27 mouse cellular contexts compared by ENCODE assay signal in genomic region chr16:60392961-60393360, GRCm38 (mm10).
A peak's percentile ranks its signal among the peaks of the same experiment; 100 is the strongest.
DNase-seq lines count a peak whose midpoint lies in the region; ATAC-seq and TF ChIP-seq lines count a peak whose summit lies in the region.
"Had no signal": no experiment of that assay in that cellular context is flagged by ENCODE, and none has a peak within 500 bp of the region (broad histone marks: within the 10 kb centered on the region; RNA-seq: fewer than 3 reads in every experiment).

No protein-coding gene starts in this region.

- H3K4me1 ChIP-seq in forebrain, embryonic 11.5 days (replicated peaks; ENCODE audit: control insufficient read depth, insufficient read depth, low read length), result no peaks in the 10 kb centered on the region
- H3K4me1 ChIP-seq in forebrain, postnatal 0 days (ENCODE audit: insufficient read depth), result no peaks in the 10 kb centered on the region
- no peaks in the 10 kb centered on the region for H3K4me1 ChIP-seq in hindbrain, embryonic 11.5 days (replicated peaks; ENCODE audit: control insufficient read depth, insufficient read depth, low read length)
- no peaks in the 10 kb centered on the region for H3K4me1 ChIP-seq in hindbrain, embryonic 16.5 days (ENCODE audit: control insufficient read depth, insufficient read depth, low read depth, low read length)
- no peaks in the 10 kb centered on the region for H3K4me1 ChIP-seq in midbrain, embryonic 12.5 days
- H3K4me1 ChIP-seq in midbrain, embryonic 15.5 days, result no peaks in the 10 kb centered on the region
- H3K4me1 ChIP-seq in neural tube, embryonic 11.5 days (ENCODE audit: control insufficient read depth, insufficient read depth, low read length), result no peaks in the 10 kb centered on the region
- no peaks in the 10 kb centered on the region for H3K4me1 ChIP-seq in neural tube, embryonic 15.5 days
- H3K4me1 ChIP-seq: embryonic facial prominence, embryonic 12.5 days; embryonic facial prominence, embryonic 15.5 days; hindbrain, embryonic 15.5 days; intestine, embryonic 15.5 days had no signal

- no peak overlapping the region for H3K27ac ChIP-seq in forebrain, embryonic 11.5 days (ENCODE audit: low read depth, low read length)
- no peak overlapping the region for H3K27ac ChIP-seq in forebrain, postnatal 0 days (ENCODE audit: low read depth, low read length)
- H3K27ac ChIP-seq in hindbrain, embryonic 11.5 days (ENCODE audit: low read depth, low read length), result no peak overlapping the region
- no peak overlapping the region for H3K27ac ChIP-seq in hindbrain, embryonic 16.5 days (ENCODE audit: low read depth, low read length)
- H3K27ac ChIP-seq in midbrain, embryonic 12.5 days (replicated peaks), result no peak overlapping the region
- no peak overlapping the region for H3K27ac ChIP-seq in midbrain, embryonic 15.5 days
- no peak overlapping the region for H3K27ac ChIP-seq in neural tube, embryonic 11.5 days (ENCODE audit: low read depth, low read length)
- H3K27ac ChIP-seq in neural tube, embryonic 15.5 days (replicated peaks), result no peak overlapping the region
- H3K27ac ChIP-seq: embryonic facial prominence, embryonic 12.5 days; embryonic facial prominence, embryonic 15.5 days; gastrocnemius, adult 2 months; hindbrain, embryonic 15.5 days; intestine, embryonic 15.5 days had no signal

- no peak for TF ChIP-seq CTCF in forebrain, postnatal 0 days (IDR thresholded peaks at IDR 0.05; ENCODE audit: low read depth)

- no peaks in the 10 kb centered on the region for H3K9me3 ChIP-seq in forebrain, embryonic 11.5 days (ENCODE audit: control insufficient read depth, low read length)
- H3K9me3 ChIP-seq in forebrain, postnatal 0 days (ENCODE audit: low read length), result no peaks in the 10 kb centered on the region
- no peaks in the 10 kb centered on the region for H3K9me3 ChIP-seq in hindbrain, embryonic 11.5 days (ENCODE audit: control insufficient read depth, low read length)
- no peaks in the 10 kb centered on the region for H3K9me3 ChIP-seq in hindbrain, embryonic 16.5 days (ENCODE audit: control insufficient read depth, low read length)
- H3K9me3 ChIP-seq in midbrain, embryonic 12.5 days, result no peaks in the 10 kb centered on the region
- no peaks in the 10 kb centered on the region for H3K9me3 ChIP-seq in midbrain, embryonic 15.5 days
- no peaks in the 10 kb centered on the region for H3K9me3 ChIP-seq in neural tube, embryonic 11.5 days (ENCODE audit: control insufficient read depth, low read length)
- H3K9me3 ChIP-seq in neural tube, embryonic 15.5 days (replicated peaks), result no peaks in the 10 kb centered on the region
- H3K9me3 ChIP-seq: embryonic facial prominence, embryonic 12.5 days; embryonic facial prominence, embryonic 15.5 days; G1E; hindbrain, embryonic 15.5 days; intestine, embryonic 15.5 days had no signal

- H3K36me3 ChIP-seq in forebrain, embryonic 11.5 days (ENCODE audit: control insufficient read depth, insufficient read depth, low read length), result no peaks in the 10 kb centered on the region
- no peaks in the 10 kb centered on the region for H3K36me3 ChIP-seq in forebrain, postnatal 0 days (ENCODE audit: insufficient read depth)
- no peaks in the 10 kb centered on the region for H3K36me3 ChIP-seq in hindbrain, embryonic 11.5 days (ENCODE audit: control insufficient read depth, insufficient read depth, low read length)
- no peaks in the 10 kb centered on the region for H3K36me3 ChIP-seq in hindbrain, embryonic 16.5 days (ENCODE audit: control insufficient read depth, insufficient read depth, low read length)
- no peaks in the 10 kb centered on the region for H3K36me3 ChIP-seq in midbrain, embryonic 12.5 days
- no peaks in the 10 kb centered on the region for H3K36me3 ChIP-seq in midbrain, embryonic 15.5 days (replicated peaks)
- no peaks in the 10 kb centered on the region for H3K36me3 ChIP-seq in neural tube, embryonic 11.5 days (ENCODE audit: control insufficient read depth, insufficient read depth, low read length)
- no peaks in the 10 kb centered on the region for H3K36me3 ChIP-seq in neural tube, embryonic 15.5 days
- H3K36me3 ChIP-seq: embryonic facial prominence, embryonic 12.5 days; embryonic facial prominence, embryonic 15.5 days; G1E; hindbrain, embryonic 15.5 days; intestine, embryonic 15.5 days had no signal

- H3K4me2 ChIP-seq in forebrain, embryonic 11.5 days (ENCODE audit: low read depth, low read length, severe bottlenecking), result no peak overlapping the region
- H3K4me2 ChIP-seq in forebrain, postnatal 0 days (ENCODE audit: low read depth), result no peak overlapping the region
- no peak overlapping the region for H3K4me2 ChIP-seq in hindbrain, embryonic 11.5 days (replicated peaks; ENCODE audit: low read depth, low read length)
- H3K4me2 ChIP-seq in hindbrain, embryonic 16.5 days (ENCODE audit: low read length), result no peak overlapping the region
- no peak overlapping the region for H3K4me2 ChIP-seq in midbrain, embryonic 12.5 days (replicated peaks)
- no peak overlapping the region for H3K4me2 ChIP-seq in midbrain, embryonic 15.5 days
- H3K4me2 ChIP-seq in neural tube, embryonic 11.5 days (ENCODE audit: low read depth), result no peak overlapping the region
- H3K4me2 ChIP-seq in neural tube, embryonic 15.5 days, result no peak overlapping the region
- H3K4me2 ChIP-seq: embryonic facial prominence, embryonic 12.5 days; embryonic facial prominence, embryonic 15.5 days; heart, embryonic 11.5 days; hindbrain, embryonic 15.5 days; intestine, embryonic 15.5 days had no signal

- H3K27me3 ChIP-seq in forebrain, embryonic 11.5 days (ENCODE audit: control insufficient read depth, insufficient read depth, low read length), result no peaks in the 10 kb centered on the region
- H3K27me3 ChIP-seq in forebrain, postnatal 0 days (ENCODE audit: insufficient read depth, low read length), result no peaks in the 10 kb centered on the region
- no peaks in the 10 kb centered on the region for H3K27me3 ChIP-seq in hindbrain, embryonic 11.5 days (ENCODE audit: control insufficient read depth, insufficient read depth, low read length)
- H3K27me3 ChIP-seq in hindbrain, embryonic 16.5 days (replicated peaks; ENCODE audit: control insufficient read depth, insufficient read depth, low read length), result no peaks in the 10 kb centered on the region
- no peaks in the 10 kb centered on the region for H3K27me3 ChIP-seq in midbrain, embryonic 12.5 days
- no peaks in the 10 kb centered on the region for H3K27me3 ChIP-seq in midbrain, embryonic 15.5 days (replicated peaks)
- H3K27me3 ChIP-seq in neural tube, embryonic 11.5 days (ENCODE audit: control insufficient read depth, insufficient read depth, low read length), result no peaks in the 10 kb centered on the region
- no peaks in the 10 kb centered on the region for H3K27me3 ChIP-seq in neural tube, embryonic 15.5 days (replicated peaks)
- H3K27me3 ChIP-seq: CH12.LX; embryonic facial prominence, embryonic 12.5 days; embryonic facial prominence, embryonic 15.5 days; hindbrain, embryonic 15.5 days; intestine, embryonic 15.5 days had no signal

- no peak for DNase-seq in forebrain, embryonic 11.5 days (ENCODE audit: low spot score)
- no peak for DNase-seq in forebrain, postnatal 0 days
- DNase-seq in hindbrain, embryonic 11.5 days (ENCODE audit: low spot score), result peak; percentile 4
- DNase-seq in neural tube, embryonic 11.5 days (ENCODE audit: low spot score), result no peak
- DNase-seq: adrenal gland, postnatal 10 days; B cell, adult 2 months; cerebellum, adult 11-12 months; cerebellum, adult 8-10 months; cerebellum, postnatal 10 days; cerebellum, postnatal 36 days; gastrocnemius, adult 2 months; gastrocnemius, postnatal 14 days; heart, adult 11 months; kidney, adult 11 months had no signal

- H3K9ac ChIP-seq in forebrain, embryonic 11.5 days (ENCODE audit: low read length), result no peak overlapping the region
- H3K9ac ChIP-seq in forebrain, postnatal 0 days, result no peak overlapping the region
- H3K9ac ChIP-seq in hindbrain, embryonic 11.5 days (ENCODE audit: low read depth, low read length), result no peak overlapping the region
- H3K9ac ChIP-seq in hindbrain, embryonic 16.5 days (ENCODE audit: low read depth, low read length), result no peak overlapping the region
- H3K9ac ChIP-seq in midbrain, embryonic 12.5 days (replicated peaks), result no peak overlapping the region
- no peak overlapping the region for H3K9ac ChIP-seq in midbrain, embryonic 15.5 days
- no peak overlapping the region for H3K9ac ChIP-seq in neural tube, embryonic 11.5 days (ENCODE audit: low read length)
- no peak overlapping the region for H3K9ac ChIP-seq in neural tube, embryonic 15.5 days (replicated peaks)
- H3K9ac ChIP-seq: embryonic facial prominence, embryonic 12.5 days; embryonic facial prominence, embryonic 15.5 days; hindbrain, embryonic 15.5 days; intestine, embryonic 15.5 days had no signal

- peak; percentile 57 for ATAC-seq in forebrain, embryonic 11.5 days (replicated peaks; ENCODE audit: low FRiP score)
- no peak for ATAC-seq in forebrain, postnatal 0 days
- peak; percentile 61; the same call in 1 of the 2 replicates for ATAC-seq in hindbrain, embryonic 11.5 days (ENCODE audit: low FRiP score)
- no peak for ATAC-seq in hindbrain, embryonic 16.5 days
- peak; percentile 78 for ATAC-seq in midbrain, embryonic 12.5 days (ENCODE audit: low FRiP score, low read depth)
- ATAC-seq in midbrain, embryonic 15.5 days (replicated peaks), result no peak
- 0 out of 2 replicates have a peak, but pooled peaks have one; percentile 39 for ATAC-seq in neural tube, embryonic 11.5 days (ENCODE audit: insufficient read depth, low FRiP score, low TSS enrichment)
- no peak for ATAC-seq in neural tube, embryonic 15.5 days (ENCODE audit: low FRiP score)
- ATAC-seq: forebrain, embryonic 16.5 days; intestine, embryonic 15.5 days; Patski had no signal

- no peak overlapping the region for H3K4me3 ChIP-seq in forebrain, embryonic 11.5 days (ENCODE audit: low read depth, low read length)
- no peak overlapping the region for H3K4me3 ChIP-seq in forebrain, postnatal 0 days (ENCODE audit: low read depth, low read length)
- H3K4me3 ChIP-seq in hindbrain, embryonic 11.5 days (ENCODE audit: low read depth, low read length), result no peak overlapping the region
- H3K4me3 ChIP-seq in hindbrain, embryonic 16.5 days (ENCODE audit: low read length), result no peak overlapping the region
- no peak overlapping the region for H3K4me3 ChIP-seq in midbrain, embryonic 12.5 days
- no peak overlapping the region for H3K4me3 ChIP-seq in midbrain, embryonic 15.5 days
- H3K4me3 ChIP-seq in neural tube, embryonic 11.5 days (ENCODE audit: low read depth, low read length), result no peak overlapping the region
- no peak overlapping the region for H3K4me3 ChIP-seq in neural tube, embryonic 15.5 days (replicated peaks)
- H3K4me3 ChIP-seq: embryonic facial prominence, embryonic 12.5 days; embryonic facial prominence, embryonic 15.5 days; gastrocnemius, adult 2 months; hindbrain, embryonic 15.5 days; intestine, embryonic 15.5 days had no signal

Comparison
In these comparisons a context has a peak if more than half of its experiments do, and no peak if none do; other contexts are left out.
1. ATAC-seq: peak in forebrain, embryonic 11.5 days (single experiment), hindbrain, embryonic 11.5 days (single experiment), midbrain, embryonic 12.5 days (single experiment) and neural tube, embryonic 11.5 days (single experiment); none in forebrain, postnatal 0 days (single experiment), hindbrain, embryonic 16.5 days (single experiment), midbrain, embryonic 15.5 days (single experiment) and neural tube, embryonic 15.5 days (single experiment).